Mouse (Mus musculus) liver, adult 2 months (tissue): Measurements from ENCODE around the gene Ggcx.
A peak's percentile ranks its signal among the peaks of the same experiment; 100 is the strongest.

Experiments used
- CTCF ChIP-seq: fragments of 200-500 bp; IDR thresholded peaks from 2 replicates; pipeline ENCODE4 v1.5.1; 2011; ENCODE audit warnings: low read depth, low read length, control low read depth
- POLR2A ChIP-seq: fragments of 200-500 bp; IDR thresholded peaks from 2 replicates; pipeline ENCODE4 v1.6.1; 2011; ENCODE audit warnings: low read length, control low read depth; ENCODE audit not compliant: insufficient read depth; ENCODE audit errors: extremely low read depth

GRCm38 (mm10) chr6:72415181-72415580 is 1.1 kb downstream of the Ggcx start:
- peak; percentile 26; the same call in 1 of the 2 replicates for TF ChIP-seq CTCF
- TF ChIP-seq POLR2A = no peak
